Mouse (Mus musculus): Measurements from ENCODE around the gene Ctrb1. TPM values are rescaled to one million over a fixed set of nuclear protein-coding genes. Genes with fewer than 3 reads are reported as not detected.
A peak's percentile ranks its signal among the peaks of the same experiment; 100 is the strongest.

The Ctrb1 gene
- polyA plus RNA-seq, 1 experiment from 2014 or later, result 0.13 TPM

DNA sequence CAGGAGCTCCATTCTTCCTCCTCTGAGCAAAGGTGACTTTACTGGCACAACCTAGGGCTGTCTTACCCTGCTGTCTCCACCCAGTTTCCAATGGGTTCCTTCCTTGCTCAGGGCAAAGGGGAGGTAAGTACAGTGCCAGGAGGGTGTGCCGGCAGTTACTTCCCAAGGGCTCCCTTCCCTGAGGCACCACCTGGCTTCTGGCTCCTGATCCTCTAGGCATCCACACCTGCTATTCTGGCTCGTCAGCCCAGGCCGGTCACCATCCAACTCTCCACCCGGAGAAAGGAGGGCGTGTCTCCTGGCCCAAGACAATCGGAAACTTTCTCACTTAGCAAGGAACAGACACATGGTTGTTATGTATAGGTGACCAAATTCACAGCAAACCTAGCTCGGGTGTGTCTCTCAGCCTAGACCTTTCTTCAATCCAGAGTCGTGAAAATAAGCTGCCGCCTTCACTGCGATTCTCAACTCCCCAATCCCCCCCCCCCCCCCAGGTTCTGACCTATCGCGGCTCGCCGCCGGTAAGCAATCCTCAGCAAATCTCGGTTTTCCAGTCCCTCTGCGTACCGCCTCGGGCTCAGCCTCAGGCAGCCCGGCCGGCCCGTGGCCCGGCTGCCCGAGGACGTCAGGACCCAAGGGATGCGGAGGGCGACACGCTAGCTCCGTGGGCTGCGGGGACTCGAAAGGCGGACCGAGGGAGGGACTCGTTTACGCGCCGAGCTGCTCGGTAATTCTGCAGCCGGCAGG, 40.6 kb upstream of the Ctrb1 start:
- peak; percentile 35 for ATAC-seq
- no peak for DNase-seq
- peak overlapping the region; percentile 59 for H3K4me3 ChIP-seq (ENCODE audit: low read depth, low read length)
- under 1% methylated on average over 39 of the region's 39 CpGs for WGBS (ENCODE audit: insufficient replicate concordance)
- peak overlapping the region; percentile 86 for H3K4me2 ChIP-seq (ENCODE audit: low read depth, low read length)
- H3K4me1 ChIP-seq (ENCODE audit: insufficient read depth), result peaks cover 73% of the 10 kb centered on the region
- TF ChIP-seq EP300 (IDR thresholded peaks at IDR 0.05; ENCODE audit: low read depth), result no peak
- no peak for TF ChIP-seq CTCF (IDR thresholded peaks at IDR 0.05; ENCODE audit: low read depth)
- H3K36me3 ChIP-seq (replicated peaks; ENCODE audit: insufficient read depth, low read length), result no peaks in the 10 kb centered on the region
- H3K9me3 ChIP-seq (ENCODE audit: low read length), result no peaks in the 10 kb centered on the region
- peak overlapping the region; percentile 84 for H3K27ac ChIP-seq (ENCODE audit: low read depth)
- peaks cover 28% of the 10 kb centered on the region for H3K27me3 ChIP-seq (ENCODE audit: insufficient read depth, low read length)
- H3K9ac ChIP-seq (replicated peaks), result peak overlapping the region; percentile 64

- Histone ChIP-seq H3K4me1 (ENCODE audit: insufficient read depth) (peaks cover 64% of the 10 kb centered on the region), H3K36me3 (replicated peaks; ENCODE audit: insufficient read depth, low read length) (no peaks in the 10 kb centered on the region), H3K4me3 (ENCODE audit: low read depth, low read length) (no peak overlapping the region), H3K4me2 (ENCODE audit: low read depth, low read length) (peak overlapping the region; percentile 86), H3K27me3 (ENCODE audit: insufficient read depth, low read length) (peaks cover 26% of the 10 kb centered on the region), H3K9me3 (ENCODE audit: low read length) (no peaks in the 10 kb centered on the region), H3K27ac (ENCODE audit: low read depth) (peak overlapping the region; percentile 84), H3K9ac (replicated peaks) (peak overlapping the region; percentile 21)
- 59% methylated on average over 7 of the region's 7 CpGs for WGBS (ENCODE audit: insufficient replicate concordance)
- peak; percentile 56 for ATAC-seq
- TF ChIP-seq CTCF (IDR thresholded peaks at IDR 0.05; ENCODE audit: low read depth) (no peak), EP300 (IDR thresholded peaks at IDR 0.05; ENCODE audit: low read depth) (no peak)
- DNase-seq, result no peak
Observed at GRCm38 (mm10) chr8:111729233-111730170, 38.7 kb upstream of the Ctrb1 start.

GRCm38 (mm10) chr8:111728481-111728880, 37.7 kb upstream of the Ctrb1 start:
- 71% methylated on average over 5 of the region's 5 CpGs for WGBS (ENCODE audit: insufficient replicate concordance)
- Histone ChIP-seq H3K27me3 (ENCODE audit: insufficient read depth, low read length) (peaks cover 23% of the 10 kb centered on the region), H3K4me1 (ENCODE audit: insufficient read depth) (peaks cover 55% of the 10 kb centered on the region), H3K9me3 (ENCODE audit: low read length) (no peaks in the 10 kb centered on the region), H3K27ac (ENCODE audit: low read depth) (0 out of 2 replicates have a peak overlapping the region, but pooled peaks have one; percentile 16), H3K4me2 (ENCODE audit: low read depth, low read length) (no peak overlapping the region), H3K4me3 (ENCODE audit: low read depth, low read length) (no peak overlapping the region), H3K9ac (replicated peaks) (no peak overlapping the region), H3K36me3 (replicated peaks; ENCODE audit: insufficient read depth, low read length) (no peaks in the 10 kb centered on the region)
- TF ChIP-seq CTCF (IDR thresholded peaks at IDR 0.05; ENCODE audit: low read depth), result no peak
- DNase-seq (no peak), ATAC-seq (no peak)

DNA sequence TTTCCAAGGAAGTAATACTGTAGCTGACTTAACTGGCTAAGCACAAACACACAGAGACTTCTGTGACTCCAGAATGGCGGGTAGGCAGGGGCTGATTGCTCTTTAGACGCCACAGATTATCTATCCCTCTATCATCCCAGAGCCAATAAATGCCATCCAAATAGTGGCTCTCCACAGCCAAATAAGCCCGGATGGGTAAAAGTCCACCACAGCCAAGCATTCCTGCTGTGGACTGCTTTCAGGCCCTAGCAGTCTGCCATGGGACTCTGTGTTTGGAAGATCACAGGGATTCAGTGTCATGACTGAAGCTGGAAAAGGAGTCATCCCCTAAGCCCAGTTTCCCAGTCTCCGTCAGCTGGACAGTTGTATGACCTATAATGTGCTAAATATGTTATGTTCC, 36.7 kb upstream of the Ctrb1 start:
- peaks cover 46% of the 10 kb centered on the region for H3K4me1 ChIP-seq (ENCODE audit: insufficient read depth)
- H3K4me2 ChIP-seq (ENCODE audit: low read depth, low read length), result no peak overlapping the region
- peaks cover 22% of the 10 kb centered on the region for H3K27me3 ChIP-seq (ENCODE audit: insufficient read depth, low read length)
- TF ChIP-seq EP300 (IDR thresholded peaks at IDR 0.05; ENCODE audit: low read depth), result no peak
- TF ChIP-seq CTCF (IDR thresholded peaks at IDR 0.05; ENCODE audit: low read depth), result no peak
- no peaks in the 10 kb centered on the region for H3K36me3 ChIP-seq (replicated peaks; ENCODE audit: insufficient read depth, low read length)
- no peak overlapping the region for H3K9ac ChIP-seq (replicated peaks)
- peak overlapping the region; percentile 40; the same call in 1 of the 2 replicates for H3K27ac ChIP-seq (ENCODE audit: low read depth)
- H3K9me3 ChIP-seq (ENCODE audit: low read length), result no peaks in the 10 kb centered on the region
- no peak for ATAC-seq
- no peak overlapping the region for H3K4me3 ChIP-seq (ENCODE audit: low read depth, low read length)
- 52% methylated on average over 4 of the region's 4 CpGs for WGBS (ENCODE audit: insufficient replicate concordance)
- no peak for DNase-seq

DNA sequence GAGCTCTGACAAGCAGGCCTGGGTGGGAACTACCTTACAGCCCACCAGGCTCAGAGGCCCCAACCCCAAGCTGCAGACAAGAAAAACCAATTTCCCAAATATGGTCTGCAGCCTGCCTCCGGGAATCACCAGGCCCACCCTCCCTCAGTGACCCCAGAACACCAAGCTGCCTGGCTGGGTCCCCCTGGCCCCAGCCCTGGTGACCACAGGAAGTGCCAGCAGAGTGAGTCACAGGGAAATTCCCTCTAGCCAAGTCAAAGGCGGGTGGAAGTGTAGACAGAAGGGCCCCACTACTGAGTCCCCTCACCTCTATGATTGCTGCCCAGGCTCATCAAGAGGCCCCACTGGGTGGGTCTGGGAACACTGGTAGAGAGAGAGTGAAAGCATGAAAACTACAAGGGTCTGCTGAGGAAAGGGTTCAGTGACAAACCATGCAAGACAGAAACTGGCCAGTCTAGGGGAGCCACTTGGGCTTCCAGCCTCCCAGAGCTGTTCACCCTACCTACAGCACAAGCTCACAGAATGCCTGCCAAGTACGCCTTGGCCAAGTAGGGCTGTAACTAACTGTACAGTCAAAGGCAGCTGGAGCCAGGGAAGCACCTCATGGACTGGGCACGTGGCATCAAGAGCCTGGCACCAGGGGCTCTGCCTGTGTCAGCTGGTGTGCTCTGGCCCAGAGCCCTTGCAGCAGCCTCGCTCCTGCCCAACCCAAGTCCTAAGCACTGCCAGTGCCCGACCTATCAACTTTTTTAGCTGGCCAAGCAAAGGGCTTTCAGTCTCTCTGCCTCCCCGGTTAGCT, 35.5 kb upstream of the Ctrb1 start:
- H3K27me3 ChIP-seq (ENCODE audit: insufficient read depth, low read length), result peaks cover 13% of the 10 kb centered on the region
- TF ChIP-seq EP300 (IDR thresholded peaks at IDR 0.05; ENCODE audit: low read depth), result 0 out of 2 replicates have a peak, but pooled peaks have one; percentile 24
- TF ChIP-seq CTCF (IDR thresholded peaks at IDR 0.05; ENCODE audit: low read depth), result no peak
- DNase-seq (no peak), ATAC-seq (peak; percentile 38; the same call in 1 of the 2 replicates)
- 0 out of 2 replicates have a peak overlapping the region, but pooled peaks have one; percentile 16 for H3K9ac ChIP-seq (replicated peaks)
- no peak overlapping the region for H3K4me3 ChIP-seq (ENCODE audit: low read depth, low read length)
- peaks cover 41% of the 10 kb centered on the region for H3K4me1 ChIP-seq (ENCODE audit: insufficient read depth)
- 47% methylated on average over 7 of the region's 7 CpGs for WGBS (ENCODE audit: insufficient replicate concordance)
- H3K36me3 ChIP-seq (replicated peaks; ENCODE audit: insufficient read depth, low read length), result no peaks in the 10 kb centered on the region
- 0 out of 2 replicates have a peak overlapping the region, but pooled peaks have one; percentile 4 for H3K4me2 ChIP-seq (ENCODE audit: low read depth, low read length)
- peak overlapping the region; percentile 40 for H3K27ac ChIP-seq (ENCODE audit: low read depth)
- H3K9me3 ChIP-seq (ENCODE audit: low read length), result no peaks in the 10 kb centered on the region

All from liver, postnatal 0 days (tissue).